Mouse (Mus musculus) right cerebral cortex, adult 2 months (tissue): Measurements from ENCODE around the gene Nkiras1.
A peak's percentile ranks its signal among the peaks of the same experiment; 100 is the strongest.

ENCODE experiments used
- DNase-seq, 2 experiments: peaks; one replicate each; pipeline ENCODE4 v3.0.0; 2021 to 2022; ENCODE audit warnings: low spot score in 2 of 2

The Nkiras1 gene

GRCm38 (mm10) chr14:18274526-18274925 lies 3.6 kb downstream of the Nkiras1 start:
- DNase-seq: no peak

DNA sequence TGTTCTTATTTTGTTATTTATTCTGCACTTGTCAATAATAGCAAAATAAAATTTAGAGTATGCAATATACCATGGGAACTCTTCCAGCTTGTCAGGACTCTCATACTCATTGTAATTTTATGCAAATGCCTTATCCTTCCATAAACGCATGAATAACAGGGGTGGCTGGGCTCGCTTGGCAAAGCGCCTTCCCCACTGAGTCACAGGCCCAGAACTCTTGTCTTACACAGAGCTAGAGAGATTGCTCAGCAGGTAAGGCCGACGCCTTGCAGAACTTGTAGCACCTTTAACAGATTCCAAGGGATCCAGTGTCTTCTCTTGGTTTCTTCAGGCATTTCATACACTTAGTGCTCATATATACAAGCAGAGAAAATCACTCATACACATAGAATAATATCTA lies 9.4 kb downstream of the Nkiras1 start:
- peak; percentile 37 to 51 for DNase-seq

GRCm38 (mm10) chr14:18284581-18284980 lies 13.6 kb downstream of the Nkiras1 start:
- DNase-seq: peak in 1 of 2 experiments; percentile 38

DNA sequence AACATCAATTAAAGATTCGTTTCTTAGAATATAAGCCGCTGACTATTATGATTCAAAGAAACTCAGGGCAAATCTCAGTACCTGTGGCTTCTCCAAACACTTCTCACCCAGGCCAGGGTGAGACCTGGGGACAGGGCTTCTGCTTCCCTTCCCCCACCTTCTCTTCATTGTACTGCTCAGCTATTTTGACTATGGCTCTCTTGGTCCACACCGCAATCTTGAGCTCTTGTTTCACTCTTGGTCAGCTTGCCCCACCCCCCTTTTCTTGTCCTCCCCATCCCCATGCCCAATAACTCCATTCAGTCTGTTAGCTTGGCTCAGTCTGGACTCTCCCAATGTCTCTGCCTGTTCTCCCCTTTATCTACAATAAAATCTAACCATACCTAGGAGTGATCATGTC lies 14.5 kb downstream of the Nkiras1 start:
- no peak for DNase-seq

GRCm38 (mm10) chr14:18286441-18286840 lies 15.5 kb downstream of the Nkiras1 start:
- DNase-seq: no peak

DNA sequence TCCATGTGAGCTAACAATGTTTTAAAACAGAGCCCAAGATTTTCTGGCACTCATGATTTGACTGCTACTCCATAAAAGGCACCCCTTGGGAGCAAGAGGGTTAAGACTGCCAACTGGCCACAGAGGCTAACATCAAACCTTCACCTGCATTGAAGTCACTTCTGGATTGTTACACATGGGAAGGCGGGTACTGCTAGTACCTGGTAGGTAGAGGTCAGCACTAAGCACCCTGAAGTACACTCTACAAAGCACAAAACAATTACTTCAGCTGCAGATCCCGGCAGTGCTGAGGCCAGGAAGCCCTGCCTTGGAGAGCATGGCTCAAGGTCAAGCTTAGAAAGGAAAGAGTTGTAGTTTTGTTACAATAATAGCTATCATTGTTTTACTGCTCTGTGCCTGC lies 16.5 kb downstream of the Nkiras1 start:
- no peak for DNase-seq

DNA sequence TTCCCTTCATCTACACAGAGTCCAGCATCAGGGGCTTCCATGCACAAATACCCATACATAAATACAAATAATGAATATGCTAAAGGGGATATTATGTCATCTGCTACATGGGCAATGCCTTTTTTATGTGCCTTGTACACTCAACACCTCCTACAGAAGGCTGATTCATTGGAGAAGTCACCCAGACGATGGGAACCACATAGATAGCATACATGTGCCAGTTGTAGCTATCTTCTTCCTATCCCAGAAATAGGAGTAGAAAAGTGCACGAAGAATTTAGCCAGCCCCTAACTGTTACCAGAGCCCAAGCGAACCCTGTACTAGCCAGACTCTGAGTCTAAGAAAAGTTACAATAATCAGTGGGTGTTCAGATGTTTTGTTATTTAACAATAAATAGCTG lies 21.2 kb downstream of the Nkiras1 start:
- DNase-seq: no peak

- no peak for DNase-seq
Measured at GRCm38 (mm10) chr14:18292578-18292977, 21.6 kb downstream of the Nkiras1 start.

- no peak for DNase-seq
Measured at GRCm38 (mm10) chr14:18297441-18297840, 26.5 kb downstream of the Nkiras1 start.

GRCm38 (mm10) chr14:18298874-18299273 lies 27.9 kb downstream of the Nkiras1 start:
- DNase-seq: no peak

DNA sequence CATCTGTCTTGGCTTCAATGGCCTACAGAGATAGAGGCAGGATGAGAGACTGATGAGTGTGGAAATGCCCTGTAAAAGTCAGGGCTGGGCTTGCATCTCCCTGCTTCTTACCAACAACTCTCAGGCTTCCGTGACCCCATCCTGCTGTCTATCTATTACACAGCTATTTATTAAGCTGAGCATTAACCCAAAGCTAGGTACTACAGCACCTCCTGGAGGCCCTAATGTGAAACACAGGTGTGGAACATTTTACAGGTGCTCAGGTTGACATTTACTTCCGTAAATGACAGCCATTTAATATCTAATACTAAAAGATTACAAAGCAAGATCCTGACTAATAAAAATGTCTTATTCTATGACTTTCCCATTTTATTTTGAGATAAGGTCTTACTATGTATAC lies 29.7 kb downstream of the Nkiras1 start:
- no peak for DNase-seq

- no peak for DNase-seq
Measured at GRCm38 (mm10) chr14:18301591-18301990, 30.7 kb downstream of the Nkiras1 start.

DNA sequence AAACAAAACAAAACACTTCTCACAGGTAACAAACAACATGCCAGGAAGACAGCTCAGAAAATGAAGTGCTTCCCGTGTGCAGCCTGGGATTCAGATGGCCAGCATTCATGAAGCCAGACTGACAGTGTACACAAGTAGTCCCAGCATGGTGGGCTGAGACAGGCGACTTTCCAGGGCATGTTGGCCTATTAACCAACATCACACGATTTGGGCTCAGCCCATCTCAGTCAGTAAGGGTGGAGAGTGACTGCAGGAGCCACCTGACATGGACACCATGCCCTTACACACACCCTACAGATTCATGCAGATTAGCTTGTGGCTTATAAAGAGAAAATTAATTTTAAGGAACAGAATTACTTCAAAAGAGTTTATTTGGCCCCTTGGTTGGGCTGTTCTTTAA lies 31.8 kb downstream of the Nkiras1 start:
- DNase-seq: no peak

DNA sequence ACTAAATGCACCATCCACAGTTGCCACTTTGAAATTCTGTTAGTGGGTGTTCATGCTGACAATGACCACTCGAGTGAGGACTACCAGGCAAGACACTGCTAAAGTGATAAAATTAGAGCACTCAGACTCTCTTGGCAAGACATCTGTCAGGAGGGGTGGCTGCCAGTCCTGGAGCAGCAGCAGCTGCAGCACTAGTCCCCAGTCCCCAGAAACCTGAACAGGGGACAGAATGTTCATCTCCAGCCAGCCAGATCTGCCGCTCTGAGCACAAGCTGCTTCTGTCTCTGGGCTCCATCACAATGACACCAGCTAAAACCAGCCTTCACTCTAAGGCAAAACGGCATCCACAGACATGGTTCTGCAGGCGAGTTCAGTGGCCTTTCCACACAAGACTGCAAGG lies 32.3 kb downstream of the Nkiras1 start:
- DNase-seq: peak; percentile 56 to 73

DNA sequence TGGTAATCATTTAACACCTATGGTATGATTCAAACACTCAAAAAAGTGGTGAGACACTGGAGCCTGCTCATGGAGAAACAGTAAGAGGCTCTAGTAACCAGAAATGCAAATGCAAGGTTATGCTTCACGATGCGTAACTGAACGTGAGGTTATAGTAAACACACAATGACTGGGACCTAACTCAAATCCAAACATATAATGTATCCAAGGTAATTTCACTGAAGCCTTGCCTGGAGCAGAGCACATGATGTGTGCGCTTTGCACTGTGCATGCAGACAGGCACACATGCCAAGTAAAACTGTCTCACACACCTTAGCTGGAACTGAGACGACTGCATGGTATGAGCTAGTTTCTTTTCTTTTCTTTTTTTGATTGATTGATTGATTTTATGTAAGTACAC lies 33.2 kb downstream of the Nkiras1 start:
- no peak for DNase-seq

DNA sequence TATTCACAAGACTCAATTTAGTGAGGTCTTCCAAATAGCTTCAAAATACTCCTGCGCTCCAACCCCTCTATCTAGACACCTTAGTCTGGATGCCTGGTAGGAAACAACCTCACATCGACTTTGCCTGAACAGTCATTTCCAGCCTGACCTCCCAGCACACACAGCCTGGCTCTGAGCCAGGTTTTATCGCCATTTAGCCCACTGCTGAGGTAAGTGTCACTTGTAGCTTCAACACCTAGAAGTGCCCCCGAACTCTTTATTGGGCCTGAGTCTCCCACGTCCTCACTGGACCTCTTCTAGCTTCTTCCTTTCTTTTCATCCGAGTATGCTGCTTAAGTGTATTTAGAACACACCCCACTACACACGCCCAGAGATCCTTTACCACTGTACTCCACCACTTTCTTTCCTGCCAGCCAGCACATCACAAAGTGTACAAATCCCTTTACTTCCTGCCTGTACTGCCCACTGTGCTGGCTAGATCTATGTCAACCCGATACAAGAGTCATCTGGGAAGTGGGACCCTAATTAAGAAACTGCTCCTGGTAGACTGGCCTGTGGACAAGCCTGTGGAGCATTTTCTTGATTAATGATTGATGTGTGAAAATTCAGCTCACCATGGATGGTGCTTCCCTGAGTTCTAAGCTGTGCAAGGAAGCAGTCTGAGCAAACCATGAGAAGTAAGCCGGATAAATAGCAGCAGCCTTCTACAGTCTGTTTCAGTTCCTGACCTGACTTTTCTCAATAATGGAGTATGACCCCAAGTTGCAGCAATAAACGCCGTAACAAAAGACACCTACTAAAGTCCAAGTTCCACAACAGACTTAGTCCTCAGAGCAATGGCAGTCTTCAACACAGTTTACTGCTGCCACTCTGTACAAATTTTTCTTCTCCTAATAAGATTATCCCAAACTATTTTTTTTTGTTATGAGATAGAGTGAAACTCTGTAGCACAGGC lies 46.8 kb downstream of the Nkiras1 start:
- no peak for DNase-seq

- no peak for DNase-seq
Measured at GRCm38 (mm10) chr14:18326968-18327672, 56.2 kb downstream of the Nkiras1 start.

- peak; percentile 32 to 42 for DNase-seq
Measured at GRCm38 (mm10) chr14:18330789-18331692, 60.1 kb downstream of the Nkiras1 start.

DNA sequence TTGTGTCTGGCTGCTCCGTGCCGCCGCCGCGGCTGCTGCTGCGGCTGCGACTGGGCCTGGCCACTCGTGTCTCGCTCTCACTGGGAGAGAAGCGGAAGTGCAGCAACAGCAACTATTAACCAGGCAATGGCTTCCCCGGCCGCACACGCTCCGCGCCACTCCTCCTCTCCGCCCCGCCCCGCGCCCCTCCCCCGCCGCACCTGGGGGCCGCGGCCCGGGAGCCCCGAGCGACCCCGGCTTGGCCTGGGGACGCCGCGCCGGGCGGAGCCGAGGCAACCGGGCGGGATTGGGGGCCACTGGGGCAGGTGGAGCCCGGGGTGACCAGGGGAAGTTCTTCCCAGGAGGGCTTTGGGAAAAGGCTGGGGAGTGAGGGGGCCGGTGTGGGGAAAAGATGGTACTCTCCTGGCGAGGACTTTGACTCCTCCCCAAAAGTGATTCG lies 60.8 kb downstream of the Nkiras1 start, which contains the start of gene Ube2e1:
Gene Ube2e1 (minus strand): TSS at position 167 of the 439 bp plus-strand sequence.
- DNase-seq: peak; percentile 62 to 63
